21 mouse cellular contexts compared by ENCODE assay signal in the genomic region with DNA sequence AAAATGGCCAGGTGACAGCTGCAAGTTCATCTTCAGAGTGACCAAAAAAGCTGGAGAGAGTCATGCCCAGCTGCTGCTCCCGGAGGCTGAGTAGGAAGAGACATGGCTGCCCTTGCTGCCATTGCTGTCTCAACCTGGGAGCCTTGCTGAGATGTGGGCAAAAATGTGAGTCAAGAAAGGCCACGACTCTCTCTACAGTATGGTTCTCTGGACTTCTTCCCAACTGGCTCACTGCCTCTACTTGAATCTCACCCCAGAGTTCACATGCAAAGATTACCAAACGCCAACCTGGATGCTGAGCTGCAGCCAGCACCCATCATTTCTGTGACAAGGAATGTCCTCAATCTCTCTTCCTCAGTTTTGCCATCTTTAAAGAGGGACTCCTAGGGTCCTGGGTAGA. TPM values are rescaled to one million over a fixed set of nuclear protein-coding genes. Genes with fewer than 3 reads are reported as not detected.
DNase-seq lines count a peak whose midpoint lies in the region; ATAC-seq and TF ChIP-seq lines count a peak whose summit lies in the region.
"Had no signal": no experiment of that assay in that cellular context is flagged by ENCODE, and none has a peak within 500 bp of the region (broad histone marks: within the 10 kb centered on the region; RNA-seq: fewer than 3 reads in every experiment).

No protein-coding gene starts in this region.

- H3K4me3 ChIP-seq in heart, embryonic 16.5 days (ENCODE audit: low read length) = no peak overlapping the region
- no peak overlapping the region for H3K4me3 ChIP-seq in embryonic fibroblast, embryonic 13.5 days (ENCODE audit: insufficient read depth, low read length)
- no peak overlapping the region for H3K4me3 ChIP-seq in forebrain, postnatal 0 days (ENCODE audit: low read depth, low read length)
- H3K4me3 ChIP-seq: hindbrain, embryonic 12.5 days; intestine, embryonic 15.5 days; midbrain, embryonic 13.5 days; myocyte had no signal

- no peak for TF ChIP-seq POLR2A in embryonic fibroblast, embryonic 13.5 days (IDR thresholded peaks at IDR 0.05; ENCODE audit: low read depth, low read length)

- DNase-seq in cerebellum, postnatal 10 days = peak; percentile 81 to 86
- DNase-seq in cerebellum, adult 8-10 months = no peak
- no peak for DNase-seq in heart, adult 8-10 months (ENCODE audit: low spot score)
- peak; percentile 66 for DNase-seq in adipocyte (ENCODE audit: low spot score)
- no peak for DNase-seq in forebrain, postnatal 0 days
- DNase-seq in spleen, postnatal 36 days (ENCODE audit: low spot score in 2 of 2) = no peak
- DNase-seq: adrenal gland, postnatal 25 days; gastrocnemius, postnatal 25 days; spleen, adult 18-20 months; thymus, postnatal 25 days had no signal

- H3K4me1 ChIP-seq in heart, embryonic 16.5 days (ENCODE audit: control insufficient read depth, insufficient read depth, low read length) = peaks cover 48% of the 10 kb centered on the region
- no peaks in the 10 kb centered on the region; the same call in 1 of the 2 replicates for H3K4me1 ChIP-seq in embryonic fibroblast, embryonic 13.5 days (ENCODE audit: control insufficient read depth, insufficient read depth, low read length)
- peaks cover 3% of the 10 kb centered on the region; the same call in 1 of the 2 replicates for H3K4me1 ChIP-seq in forebrain, postnatal 0 days (ENCODE audit: insufficient read depth)

- WGBS in heart, embryonic 16.5 days = 65% methylated on average over 3 of the region's 3 CpGs
- 62% methylated on average over 3 of the region's 3 CpGs for WGBS in forebrain, postnatal 0 days

- H3K27me3 ChIP-seq in heart, embryonic 16.5 days (ENCODE audit: control insufficient read depth, insufficient read depth, low read length) = no peaks in the 10 kb centered on the region
- no peaks in the 10 kb centered on the region for H3K27me3 ChIP-seq in forebrain, postnatal 0 days (ENCODE audit: insufficient read depth, low read length)
- H3K27me3 ChIP-seq: hindbrain, embryonic 12.5 days; intestine, embryonic 15.5 days; midbrain, embryonic 13.5 days had no signal

- H3K9ac ChIP-seq in heart, embryonic 16.5 days (ENCODE audit: low read length) = no peak overlapping the region
- no peak overlapping the region for H3K9ac ChIP-seq in forebrain, postnatal 0 days
- H3K9ac ChIP-seq: hindbrain, embryonic 12.5 days; intestine, embryonic 15.5 days; midbrain, embryonic 13.5 days had no signal

- no peak overlapping the region for H3K4me2 ChIP-seq in heart, embryonic 16.5 days (ENCODE audit: low read depth, low read length)
- no peak overlapping the region for H3K4me2 ChIP-seq in forebrain, postnatal 0 days (ENCODE audit: low read depth)
- H3K4me2 ChIP-seq: hindbrain, embryonic 12.5 days; intestine, embryonic 15.5 days; midbrain, embryonic 13.5 days had no signal

- no peak for ATAC-seq in heart, embryonic 16.5 days (replicated peaks; ENCODE audit: extremely low read depth, insufficient read depth, low FRiP score)
- ATAC-seq in forebrain, postnatal 0 days = no peak
- ATAC-seq: intestine, embryonic 15.5 days; midbrain, embryonic 13.5 days had no signal

- no peaks in the 10 kb centered on the region for H3K36me3 ChIP-seq in heart, embryonic 16.5 days (ENCODE audit: control insufficient read depth, insufficient read depth)
- H3K36me3 ChIP-seq in forebrain, postnatal 0 days (ENCODE audit: insufficient read depth) = no peaks in the 10 kb centered on the region
- H3K36me3 ChIP-seq: hindbrain, embryonic 12.5 days; intestine, embryonic 15.5 days; midbrain, embryonic 13.5 days had no signal

- no peaks in the 10 kb centered on the region for H3K9me3 ChIP-seq in heart, embryonic 16.5 days (replicated peaks; ENCODE audit: control insufficient read depth, low read length)
- H3K9me3 ChIP-seq in forebrain, postnatal 0 days (ENCODE audit: low read length) = no peaks in the 10 kb centered on the region
- H3K9me3 ChIP-seq: hindbrain, embryonic 12.5 days; intestine, embryonic 15.5 days; midbrain, embryonic 13.5 days had no signal

- peak overlapping the region; percentile 92 for H3K27ac ChIP-seq in heart, embryonic 16.5 days (ENCODE audit: low read length)
- peak overlapping the region; percentile 59 for H3K27ac ChIP-seq in embryonic fibroblast, embryonic 13.5 days (ENCODE audit: insufficient read depth, low read length)
- H3K27ac ChIP-seq in forebrain, postnatal 0 days (ENCODE audit: low read depth, low read length) = no peak overlapping the region
- H3K27ac ChIP-seq: hindbrain, embryonic 12.5 days; intestine, embryonic 15.5 days; midbrain, embryonic 13.5 days; stomach, postnatal 0 days had no signal

- no peak for TF ChIP-seq CTCF in embryonic fibroblast, embryonic 13.5 days (IDR thresholded peaks at IDR 0.05; ENCODE audit: borderline replicate concordance, insufficient read depth, low read length)
- TF ChIP-seq CTCF in forebrain, postnatal 0 days (IDR thresholded peaks at IDR 0.05; ENCODE audit: low read depth) = no peak

RNA-seq across cellular contexts. Expression of a gene that starts 5.2 kb away (rescaled TPM):
- polyA plus RNA-seq in heart, embryonic 16.5 days (2015; fragmentation: Nextera tagmentation; extraction: Ambion mirVana) = 49.5 and 50.9 TPM in 2 replicates
- 10 to 100 TPM; 18.3 to 35.3 (median 28.0) TPM for total RNA-seq in heart, adult 8-10 months (2022)
- polyA plus RNA-seq in embryonic fibroblast, embryonic 13.5 days (2011; ENCODE audit: insufficient read length, low read depth, missing spikeins) = 96.4 and 125 TPM in 2 replicates
- 9.2 and 11.9 TPM in 2 replicates for total RNA-seq in forebrain, postnatal 0 days (2014; rRNA removed)
- polyA plus RNA-seq in forebrain, postnatal 0 days (2015; fragmentation: Nextera tagmentation; extraction: Ambion mirVana) = 10.1 and 12.0 TPM in 2 replicates

RNA-seq across cellular contexts. Expression of a gene that starts 26.9 kb away (rescaled TPM):
- 0.31 and 0.46 TPM in 2 replicates for polyA plus RNA-seq in heart, embryonic 16.5 days (2015; fragmentation: Nextera tagmentation; extraction: Ambion mirVana)
- total RNA-seq in heart, adult 8-10 months (2022) = not detected
- polyA plus RNA-seq in embryonic fibroblast, embryonic 13.5 days (2011; ENCODE audit: insufficient read length, low read depth, missing spikeins) = not detected in 2 replicates
- total RNA-seq in forebrain, postnatal 0 days (2014; rRNA removed) = 0.19 and 0.46 TPM in 2 replicates
- 0.30 and 0.41 TPM in 2 replicates for polyA plus RNA-seq in forebrain, postnatal 0 days (2015; fragmentation: Nextera tagmentation; extraction: Ambion mirVana)
- total RNA-seq: adrenal gland, postnatal 25 days; gastrocnemius, postnatal 25 days; liver, adult 2 months had no signal
- polyA plus RNA-seq: embryonic facial prominence, embryonic 11.5 days; hindbrain, embryonic 12.5 days; intestine, embryonic 15.5 days; liver, adult 2 months had no signal

RNA-seq across cellular contexts. Expression of a gene that starts 47.1 kb away (rescaled TPM):
- polyA plus RNA-seq in heart, embryonic 16.5 days (2015; fragmentation: Nextera tagmentation; extraction: Ambion mirVana) = 23.6 and 29.5 TPM in 2 replicates
- total RNA-seq in heart, adult 8-10 months (2022) = 10 to 100 TPM in 1 of 4 experiments, 1 to 10 TPM in 3; 5.9 to 14.1 (median 8.2) TPM
- 35.4 and 74.2 TPM in 2 replicates for polyA plus RNA-seq in embryonic fibroblast, embryonic 13.5 days (2011; ENCODE audit: insufficient read length, low read depth, missing spikeins)
- total RNA-seq in forebrain, postnatal 0 days (2014; rRNA removed) = 7.0 and 14.2 TPM in 2 replicates
- polyA plus RNA-seq in forebrain, postnatal 0 days (2015; fragmentation: Nextera tagmentation; extraction: Ambion mirVana) = 14.7 and 19.6 TPM in 2 replicates
- total RNA-seq: ES-E14; neutrophil, adult 5-6 weeks had no signal

Comparison
In these comparisons a context has a peak if more than half of its experiments do, and no peak if none do; other contexts are left out.
1. DNase-seq: peak in cerebellum, postnatal 10 days (2 of 2) and adipocyte (single experiment); none in cerebellum, adult 8-10 months (single experiment), heart, adult 8-10 months (single experiment), forebrain, postnatal 0 days (single experiment) and spleen, postnatal 36 days (0 of 2).